Mouse (Mus musculus) forebrain, postnatal 0 days (tissue): ENCODE measurements around the gene Recql5. TPM values are rescaled to one million over a fixed set of nuclear protein-coding genes. Genes with fewer than 3 reads are reported as not detected.

ENCODE experiments used
- ATAC-seq: fragments of 200-750 bp; cut with Nextera tagmentation; 2 replicates; pipeline ENCODE4 v1.8.0; 2017; ENCODE audit warnings: mild to moderate bottlenecking, moderate library complexity
- DNase-seq: peaks from one replicate; pipeline ENCODE4 v3.0.0-alpha.2; 2015
- H3K27ac ChIP-seq: fragments of 300-500 bp; sonication (generic); 2 replicates; pipeline ENCODE4 v1.5.1; 2014; ENCODE audit warnings: low read depth, mild to moderate bottlenecking, antibody characterized with exemption, low read length, moderate library complexity, mixed read lengths
- H3K27me3 ChIP-seq: fragments of 300-500 bp; sonication (generic); 2 replicates; pipeline ENCODE4 v1.6.1; 2014; ENCODE audit warnings: mild to moderate bottlenecking, low read length, mixed read lengths; ENCODE audit not compliant: insufficient read depth
- H3K36me3 ChIP-seq: fragments of 300-500 bp; sonication (generic); 2 replicates; pipeline ENCODE4 v1.6.1; 2014; ENCODE audit warnings: mild to moderate bottlenecking, moderate library complexity; ENCODE audit not compliant: insufficient read depth
- H3K4me1 ChIP-seq: fragments of 300-500 bp; sonication (generic); 2 replicates; pipeline ENCODE4 v1.6.1; 2014; ENCODE audit warnings: antibody characterized with exemption; ENCODE audit not compliant: insufficient read depth
- H3K4me2 ChIP-seq: fragments of 300-500 bp; sonication (generic); 2 replicates; pipeline ENCODE4 v1.6.1; 2014; ENCODE audit warnings: low read depth, mild to moderate bottlenecking, moderate library complexity
- H3K4me3 ChIP-seq: fragments of 300-500 bp; sonication (generic); 2 replicates; pipeline ENCODE4 v1.5.1; 2014; ENCODE audit warnings: low read depth, low read length, mixed read lengths
- H3K9ac ChIP-seq: fragments of 300-500 bp; sonication (generic); 2 replicates; pipeline ENCODE4 v1.6.1; 2014; ENCODE audit warnings: mild to moderate bottlenecking
- H3K9me3 ChIP-seq: fragments of 300-500 bp; sonication (generic); 2 replicates; pipeline ENCODE4 v1.6.1; 2016; ENCODE audit warnings: low read length
- CTCF ChIP-seq: sonication (generic); IDR thresholded peaks from 2 replicates; pipeline ENCODE4 v1.5.1; 2016; ENCODE audit warnings: antibody characterized with exemption, control low read depth, low read depth
- WGBS: fragments of 180-500 bp; shearing (Covaris S2); extraction: QIAGEN DNeasy Blood & Tissue Kit; methylation state at CpG from one replicate; pipeline ENCODE4 v1.1.7; 2014; 5-methylcytosine and 5-hydroxymethylcytosine counted together
- polyA plus RNA-seq: library from polyadenylated mRNA; unstranded; fragments of >200 nt; fragmentation: Nextera tagmentation; extraction: Ambion mirVana; gene quantifications from 2 replicates; pipeline ENCODE4 v1.2.1, GENCODE M21; 2015
- total RNA-seq: library from RNA; depleted of rRNA; stranded (reverse); fragments of >200 nt; gene quantifications from 2 replicates; pipeline ENCODE4 v1.2.3, GENCODE M21; 2014

Gene Recql5
- total and polyA plus RNA-seq, 2 experiments from 2014 or later, result 8.4 to 18.9 TPM

DNA sequence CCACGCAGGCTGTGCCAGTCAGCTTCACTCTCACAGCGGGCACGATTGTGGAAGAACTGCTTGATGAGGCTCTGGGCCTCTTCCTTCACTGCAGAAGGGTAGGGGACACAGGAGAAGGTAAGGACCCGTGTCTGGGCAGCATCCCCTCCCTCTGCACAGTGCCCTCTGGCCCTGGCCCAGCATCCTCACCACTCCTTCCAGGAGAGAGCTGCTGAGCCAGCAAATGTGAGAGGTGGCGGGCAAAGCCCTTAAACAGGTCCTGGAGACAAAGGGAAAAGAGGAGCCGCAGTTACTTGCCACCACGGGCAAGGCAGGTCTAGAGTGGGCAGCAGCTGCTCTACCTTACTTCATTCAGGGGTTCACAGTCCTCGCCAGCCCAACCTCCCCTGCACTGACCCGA, 40.2 kb downstream of the Recql5 start:
- Histone ChIP-seq H3K4me1 (no peaks in the 10 kb centered on the region), H3K27ac (no peak overlapping the region), H3K4me2 (no peak overlapping the region), H3K4me3 (no peak overlapping the region), H3K9ac (no peak overlapping the region), H3K36me3 (peaks cover 10% of the 10 kb centered on the region), H3K27me3 (no peaks in the 10 kb centered on the region), H3K9me3 (no peaks in the 10 kb centered on the region)
- no peak for TF ChIP-seq CTCF
- WGBS, result 86% methylated on average over 9 of the region's 9 CpGs
- DNase-seq (no peak), ATAC-seq (no peak)

DNA sequence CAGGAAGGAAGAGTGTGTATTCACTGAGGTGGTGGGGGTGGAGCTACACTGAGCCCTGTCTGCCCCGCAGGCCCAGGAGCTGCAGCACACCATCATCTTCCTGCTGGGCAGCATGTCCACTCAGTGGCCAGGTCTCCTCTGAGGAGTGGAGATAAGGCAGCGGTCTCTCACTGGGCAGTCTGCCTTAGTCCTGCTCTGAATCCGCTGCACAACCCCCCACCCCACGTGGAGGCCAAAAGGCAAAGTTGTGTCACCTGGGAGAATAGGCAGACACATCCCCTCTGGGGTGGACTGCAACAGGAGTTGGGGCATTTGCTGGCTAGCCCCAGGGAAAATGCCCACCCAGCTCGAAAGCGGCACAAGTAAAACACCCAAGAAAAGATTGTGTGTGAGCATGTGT, 41.1 kb downstream of the Recql5 start:
- TF ChIP-seq CTCF, result no peak

DNA sequence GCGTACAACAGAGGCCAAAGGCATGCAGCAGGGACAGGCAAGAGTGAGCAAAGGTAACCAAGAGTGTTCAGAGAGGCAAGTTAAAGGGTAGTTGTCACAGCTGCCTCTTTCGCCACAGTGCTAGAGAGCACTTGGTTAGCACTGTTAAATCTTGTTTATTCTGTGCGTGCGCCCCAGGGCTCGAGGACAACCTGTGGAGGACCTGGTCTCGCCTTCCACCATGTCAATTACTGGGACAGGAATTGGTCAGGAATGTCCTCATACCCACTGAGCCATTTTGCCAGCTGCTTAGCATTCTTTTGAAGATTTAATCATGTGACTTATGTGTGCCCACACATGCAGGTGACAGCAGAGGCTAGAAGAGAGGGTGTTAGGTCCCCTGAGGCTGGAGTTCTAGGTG, 44.1 kb downstream of the Recql5 start:
- Histone ChIP-seq H3K9ac (no peak overlapping the region), H3K4me1 (no peaks in the 10 kb centered on the region), H3K36me3 (peaks cover 5% of the 10 kb centered on the region), H3K9me3 (no peaks in the 10 kb centered on the region), H3K27ac (no peak overlapping the region), H3K27me3 (no peaks in the 10 kb centered on the region), H3K4me2 (no peak overlapping the region), H3K4me3 (no peak overlapping the region)
- DNase-seq (no peak), ATAC-seq (no peak)
- WGBS, result 86% methylated on average over 6 of the region's 6 CpGs
- TF ChIP-seq CTCF, result no peak

More for the DNA sequence above, 41.1 kb downstream of the Recql5 start:
- no peaks in the 10 kb centered on the region for H3K9me3 ChIP-seq
- no peak overlapping the region for H3K27ac ChIP-seq
- H3K4me1 ChIP-seq, result no peaks in the 10 kb centered on the region
- H3K36me3 ChIP-seq, result peaks cover 10% of the 10 kb centered on the region
- ATAC-seq (no peak), DNase-seq (no peak)
- no peak overlapping the region for H3K4me3 ChIP-seq
- H3K27me3 ChIP-seq, result no peaks in the 10 kb centered on the region
- no peak overlapping the region for H3K4me2 ChIP-seq
- H3K9ac ChIP-seq, result no peak overlapping the region
- WGBS, result 58% methylated on average over 6 of the region's 6 CpGs

DNA sequence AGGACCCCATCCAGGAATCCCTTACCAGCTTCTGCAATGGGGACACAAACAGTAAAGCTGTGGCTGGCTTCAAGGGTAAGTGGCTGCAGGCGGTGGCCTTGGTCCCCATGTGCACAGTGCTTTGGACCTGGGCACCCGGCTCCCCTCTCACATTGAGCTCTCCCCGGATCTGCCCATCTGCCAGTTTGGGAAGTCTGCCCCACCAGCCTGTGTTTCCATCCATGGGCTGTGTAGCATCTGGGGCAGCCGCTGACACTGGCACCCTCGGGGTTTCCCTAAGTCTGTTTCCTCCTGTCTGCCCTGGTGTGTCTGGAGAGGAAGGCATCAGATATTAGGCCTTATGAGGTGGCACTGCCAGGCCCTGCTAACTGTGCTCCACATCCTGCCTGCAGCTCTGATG, 45.3 kb downstream of the Recql5 start:
- no peak for TF ChIP-seq CTCF
- Histone ChIP-seq H3K9me3 (no peaks in the 10 kb centered on the region), H3K27me3 (no peaks in the 10 kb centered on the region), H3K36me3 (no peaks in the 10 kb centered on the region; the same call in 1 of the 2 replicates), H3K4me1 (no peaks in the 10 kb centered on the region), H3K27ac (no peak overlapping the region), H3K9ac (no peak overlapping the region), H3K4me2 (no peak overlapping the region), H3K4me3 (no peak overlapping the region)
- DNase-seq (peak; percentile 17), ATAC-seq (0 out of 2 replicates have a peak, but pooled peaks have one; percentile 43)
- WGBS, result 65% methylated on average over 5 of the region's 5 CpGs

GRCm38 (mm10) chr11:115886446-115886845, 46.8 kb downstream of the Recql5 start:
- WGBS, result 89% methylated on average over 11 of the region's 11 CpGs
- H3K27me3 ChIP-seq, result no peaks in the 10 kb centered on the region
- ATAC-seq, result no peak

GRCm38 (mm10) chr11:115885281-115885680, 48.0 kb downstream of the Recql5 start:
- Histone ChIP-seq H3K36me3 (no peaks in the 10 kb centered on the region), H3K4me2 (no peak overlapping the region), H3K4me1 (no peaks in the 10 kb centered on the region), H3K27me3 (no peaks in the 10 kb centered on the region), H3K9me3 (no peaks in the 10 kb centered on the region), H3K27ac (no peak overlapping the region), H3K4me3 (no peak overlapping the region), H3K9ac (no peak overlapping the region)
- DNase-seq, result no peak
- TF ChIP-seq CTCF, result no peak
- no peak for ATAC-seq
- 82% methylated on average over 11 of the region's 11 CpGs for WGBS

More at GRCm38 (mm10) chr11:115886446-115886845, 46.8 kb downstream of the Recql5 start:
- Histone ChIP-seq H3K27ac (no peak overlapping the region), H3K4me2 (no peak overlapping the region), H3K9ac (no peak overlapping the region), H3K4me3 (no peak overlapping the region), H3K9me3 (no peaks in the 10 kb centered on the region), H3K36me3 (no peaks in the 10 kb centered on the region), H3K4me1 (no peaks in the 10 kb centered on the region)
- DNase-seq, result no peak
- no peak for TF ChIP-seq CTCF

- DNase-seq, result no peak
- Histone ChIP-seq H3K27ac (no peak overlapping the region), H3K4me3 (no peak overlapping the region), H3K27me3 (no peaks in the 10 kb centered on the region), H3K9ac (no peak overlapping the region), H3K36me3 (no peaks in the 10 kb centered on the region), H3K4me2 (no peak overlapping the region), H3K9me3 (no peaks in the 10 kb centered on the region), H3K4me1 (no peaks in the 10 kb centered on the region)
- WGBS, result 96% methylated on average over 3 of the region's 3 CpGs
- TF ChIP-seq CTCF, result no peak
- no peak for ATAC-seq
These were observed 48.9 kb downstream of the Recql5 start for GRCm38 (mm10) chr11:115884361-115884760.

DNA sequence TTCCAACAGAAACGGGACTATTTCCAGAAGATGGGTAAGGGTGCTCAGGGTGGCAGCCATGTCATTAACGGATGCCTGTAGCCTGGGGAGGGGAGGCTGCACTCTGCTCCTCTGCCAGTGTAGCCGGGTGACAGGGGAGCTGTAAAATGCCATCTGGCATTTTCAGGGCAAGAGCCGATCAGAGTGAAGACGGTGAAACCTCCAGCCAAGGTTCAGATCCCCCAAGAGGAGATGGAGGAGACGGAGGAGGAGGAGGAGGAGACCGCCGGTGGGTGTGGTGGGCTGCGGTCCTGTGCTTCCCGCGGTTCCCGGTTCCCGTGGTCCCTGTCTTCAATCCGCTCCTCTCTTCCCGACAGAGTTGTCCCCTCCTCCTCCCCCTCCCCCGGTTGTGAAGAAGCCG, 50.0 kb downstream of the Recql5 start:
- ATAC-seq (no peak), DNase-seq (no peak)
- WGBS, result 28% methylated on average over 16 of the region's 17 CpGs
- Histone ChIP-seq H3K4me2 (no peak overlapping the region), H3K4me1 (no peaks in the 10 kb centered on the region), H3K9ac (no peak overlapping the region), H3K27me3 (no peaks in the 10 kb centered on the region), H3K9me3 (no peaks in the 10 kb centered on the region), H3K27ac (no peak overlapping the region), H3K36me3 (no peaks in the 10 kb centered on the region), H3K4me3 (no peak overlapping the region)
- TF ChIP-seq CTCF, result no peak
